Mouse (Mus musculus) midbrain, embryonic 11.5 days (tissue): ENCODE measurements around the gene H2afb3. TPM values are rescaled to one million over a fixed set of nuclear protein-coding genes. Genes with fewer than 3 reads are reported as not detected.
A peak's percentile ranks its signal among the peaks of the same experiment; 100 is the strongest.
"Not testable (repeated sequence)": the region's sequence is repeated elsewhere in the genome, so short reads cannot be mapped to it uniquely, and the experiment has no call there.

Experiments
- ATAC-seq: fragments of 200-750 bp; cut with Nextera tagmentation; 2 replicates; pipeline ENCODE4 v1.8.0; 2017; ENCODE audit warnings: moderate TSS enrichment, moderate library complexity; ENCODE audit not compliant: low FRiP score
- DNase-seq: peaks from one replicate; pipeline ENCODE4 v3.0.0; 2015; ENCODE audit warnings: low spot score; ENCODE audit errors: missing footprints
- H3K27ac ChIP-seq: fragments of 300-500 bp; sonication (generic); 2 replicates; pipeline ENCODE4 v1.5.1; 2014; ENCODE audit warnings: low read depth, low read length
- H3K27me3 ChIP-seq: fragments of 300-500 bp; sonication (generic); 2 replicates; pipeline ENCODE4 v1.6.1; 2014; ENCODE audit warnings: mild to moderate bottlenecking, low read length, moderate library complexity, mixed read lengths; ENCODE audit not compliant: control insufficient read depth, insufficient read depth
- H3K36me3 ChIP-seq: fragments of 300-500 bp; sonication (generic); 2 replicates; pipeline ENCODE4 v1.6.1; 2014; ENCODE audit warnings: mild to moderate bottlenecking, low read length, moderate library complexity, mixed read lengths; ENCODE audit not compliant: control insufficient read depth, insufficient read depth
- H3K4me1 ChIP-seq: fragments of 300-500 bp; sonication (generic); 2 replicates; pipeline ENCODE4 v1.6.1; 2014; ENCODE audit warnings: low read length; ENCODE audit not compliant: control insufficient read depth, insufficient read depth
- H3K4me2 ChIP-seq: fragments of 300-500 bp; sonication (generic); 2 replicates; pipeline ENCODE4 v1.6.1; 2014; ENCODE audit warnings: mild to moderate bottlenecking, moderate library complexity
- H3K4me3 ChIP-seq: fragments of 300-500 bp; sonication (generic); 2 replicates; pipeline ENCODE4 v1.5.1; 2014; ENCODE audit warnings: low read depth, low read length
- H3K9ac ChIP-seq: fragments of 300-500 bp; sonication (generic); 2 replicates; pipeline ENCODE4 v1.6.1; 2014; ENCODE audit warnings: low read length
- H3K9me3 ChIP-seq: fragments of 300-500 bp; sonication (generic); 2 replicates; pipeline ENCODE4 v1.6.1; 2016; ENCODE audit warnings: low read length; ENCODE audit not compliant: control insufficient read depth
- WGBS: fragments of 180-500 bp; shearing (Covaris S2); extraction: QIAGEN DNeasy Blood & Tissue Kit; methylation state at CpG from one replicate; pipeline ENCODE4 v1.1.7; 2014; 5-methylcytosine and 5-hydroxymethylcytosine counted together
- polyA plus RNA-seq: library from polyadenylated mRNA; unstranded; fragments of >200 nt; fragmentation: Nextera tagmentation; extraction: Ambion mirVana; gene quantifications from 2 replicates; pipeline ENCODE4 v1.2.1, GENCODE M21; 2014

H2afb3 gene
- polyA plus RNA-seq: not detected in 2 replicates

DNA sequence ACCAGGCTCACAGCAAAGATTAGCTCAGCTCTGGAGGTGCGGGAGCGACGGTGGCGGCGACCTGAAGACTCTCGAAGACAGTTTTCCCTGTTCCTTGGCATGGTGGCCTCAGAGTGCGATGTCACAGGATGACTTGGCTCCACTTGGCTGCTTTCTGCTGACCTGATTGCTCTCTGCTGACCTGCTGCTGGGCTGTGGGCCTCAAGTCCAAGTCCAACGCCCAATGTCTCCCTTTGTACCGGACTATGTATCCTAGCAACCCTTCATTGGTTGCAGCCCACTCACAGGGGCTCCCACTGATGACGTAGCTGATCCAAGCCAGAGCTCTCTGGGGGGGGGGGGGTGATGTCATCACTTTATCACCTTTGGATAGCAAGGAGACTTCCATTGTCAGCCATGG lies at the start of gene H2afb3:
H2afb3 (minus strand) TSS at position 101 of the 400 bp plus-strand sequence.
- 55% methylated on average over 1 of the region's 10 CpGs for WGBS
- H3K4me3 ChIP-seq: not testable (repeated sequence)

DNA sequence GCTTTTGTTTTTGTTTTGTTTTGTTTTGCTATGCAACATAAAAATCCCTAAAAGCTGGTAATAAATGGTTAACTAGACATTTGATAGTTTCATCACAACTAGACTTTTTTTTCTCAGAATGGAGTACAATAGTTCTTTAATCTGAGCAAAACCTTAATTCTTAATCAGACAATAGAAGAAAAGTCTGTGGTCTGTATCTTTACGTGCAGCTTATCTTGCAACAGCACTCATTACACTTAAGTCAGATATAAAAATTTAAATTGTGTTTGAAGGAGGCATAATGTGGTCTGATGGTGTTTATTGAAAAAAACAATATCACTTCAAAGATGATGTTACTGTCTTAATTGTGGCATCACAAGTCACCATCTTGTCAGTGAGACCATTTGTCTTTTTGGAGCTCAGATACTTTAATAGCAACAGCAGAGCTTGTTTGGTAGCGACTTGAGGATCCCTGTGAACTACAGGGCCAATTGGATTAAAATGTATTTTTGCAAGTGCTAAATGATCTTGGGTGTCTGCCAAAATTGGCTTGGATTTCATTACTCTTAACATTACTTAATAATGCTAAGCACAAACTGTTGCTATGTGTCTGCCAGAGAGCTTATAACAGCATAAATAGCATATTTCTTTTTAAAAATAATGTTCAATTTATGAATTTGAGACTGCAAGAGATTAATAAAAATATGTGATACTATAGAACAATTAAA lies 11.3 kb downstream of the H2afb3 start:
- ATAC-seq (no peak), DNase-seq (no peak)
- Histone ChIP-seq H3K27me3 (no peaks in the 10 kb centered on the region), H3K4me3 (no peak overlapping the region), H3K9ac (no peak overlapping the region), H3K4me2 (no peak overlapping the region), H3K36me3 (no peaks in the 10 kb centered on the region), H3K9me3 (no peaks in the 10 kb centered on the region), H3K4me1 (no peaks in the 10 kb centered on the region), H3K27ac (no peak overlapping the region)
- 64% methylated on average over 2 of the region's 2 CpGs for WGBS

More for the DNA sequence above, at the start of gene H2afb3:
- not testable (repeated sequence) for H3K27me3 ChIP-seq, H3K9ac ChIP-seq, H3K4me2 ChIP-seq, ATAC-seq, DNase-seq, H3K36me3 ChIP-seq, H3K9me3 ChIP-seq, H3K27ac ChIP-seq, H3K4me1 ChIP-seq

DNA sequence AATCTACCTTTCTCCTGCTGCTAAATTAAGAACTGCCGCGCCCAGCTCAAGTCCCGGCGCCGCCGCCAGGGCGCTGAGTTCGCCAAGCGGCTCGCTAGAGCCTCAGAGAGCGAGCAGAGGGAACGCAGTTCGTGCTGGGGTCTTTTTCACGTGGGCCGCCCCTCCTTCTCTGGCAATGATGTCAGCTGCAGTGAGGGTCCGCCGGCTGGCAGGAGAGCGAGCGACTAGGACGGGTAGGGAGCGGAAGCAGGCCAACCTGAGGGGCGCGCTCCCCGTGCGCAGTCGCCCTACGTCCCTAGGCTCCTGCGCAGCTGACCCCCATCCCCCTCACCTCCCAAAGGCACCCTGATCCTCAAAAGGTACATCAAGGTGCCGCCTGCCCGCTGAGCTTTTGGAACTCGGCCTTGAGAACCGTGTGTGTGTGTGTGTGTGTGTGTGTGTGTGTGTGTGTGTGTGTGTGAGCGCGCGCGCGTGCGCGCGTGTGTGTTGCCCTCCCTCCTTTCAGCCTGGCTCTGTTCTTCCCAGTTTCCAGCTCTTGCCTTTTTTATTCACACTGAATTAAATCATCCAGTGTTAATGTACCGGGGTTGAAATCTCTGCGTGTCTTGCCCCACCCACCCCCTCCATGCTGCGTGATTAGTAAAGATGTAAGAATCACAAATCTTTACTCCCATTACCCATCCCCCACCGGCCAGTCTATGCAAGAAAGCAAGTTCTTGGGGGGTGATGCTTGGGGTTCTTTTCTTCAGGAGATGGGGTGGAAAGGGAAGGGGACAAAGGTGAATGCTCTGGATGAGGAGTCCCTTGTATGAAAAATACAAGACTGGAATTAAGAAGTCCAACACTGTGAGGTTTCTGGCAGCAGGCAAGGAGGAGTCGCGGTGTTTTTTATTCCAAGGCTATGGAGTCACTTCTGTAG lies 19.8 kb downstream of the H2afb3 start:
- H3K27ac ChIP-seq: no peak overlapping the region
- no peaks in the 10 kb centered on the region for H3K4me1 ChIP-seq
- no peaks in the 10 kb centered on the region for H3K27me3 ChIP-seq
- no peaks in the 10 kb centered on the region for H3K36me3 ChIP-seq
- H3K9ac ChIP-seq: peak overlapping the region; percentile 48; the same call in 1 of the 2 replicates
- H3K9me3 ChIP-seq: no peaks in the 10 kb centered on the region
- H3K4me2 ChIP-seq: peak overlapping the region; percentile 67
- peak; percentile 89 for ATAC-seq
- H3K4me3 ChIP-seq: peak overlapping the region; percentile 39
- WGBS: 9% methylated on average over 28 of the region's 46 CpGs
- DNase-seq: peak; percentile 95

DNA sequence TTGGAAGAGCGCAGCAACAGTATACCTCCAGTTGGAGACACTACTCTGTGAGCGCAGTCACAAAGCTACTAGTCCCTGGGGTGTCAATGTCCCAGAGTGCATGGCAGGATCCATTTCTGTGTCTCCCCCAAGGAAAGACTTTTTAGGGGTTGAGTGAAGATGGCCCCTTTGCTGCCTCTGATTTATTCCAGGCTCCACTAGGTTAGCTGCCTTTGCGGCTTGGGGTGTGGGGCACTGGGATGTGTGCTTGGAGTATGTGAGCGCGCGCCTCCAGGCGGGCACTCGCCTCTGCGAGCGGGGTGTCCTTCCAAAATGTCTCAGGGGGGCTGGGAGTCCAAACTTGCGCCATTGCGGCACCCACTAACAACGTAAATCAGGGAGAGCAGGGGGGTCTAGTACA lies 21.2 kb downstream of the H2afb3 start:
- Histone ChIP-seq H3K9me3 (no peaks in the 10 kb centered on the region), H3K4me2 (peak overlapping the region; percentile 67), H3K27ac (no peak overlapping the region), H3K4me1 (no peaks in the 10 kb centered on the region), H3K36me3 (no peaks in the 10 kb centered on the region), H3K4me3 (peak overlapping the region; percentile 37), H3K9ac (no peak overlapping the region), H3K27me3 (no peaks in the 10 kb centered on the region)
- peak; percentile 86 for DNase-seq
- ATAC-seq: no peak
- WGBS: 12% methylated on average over 13 of the region's 13 CpGs

DNA sequence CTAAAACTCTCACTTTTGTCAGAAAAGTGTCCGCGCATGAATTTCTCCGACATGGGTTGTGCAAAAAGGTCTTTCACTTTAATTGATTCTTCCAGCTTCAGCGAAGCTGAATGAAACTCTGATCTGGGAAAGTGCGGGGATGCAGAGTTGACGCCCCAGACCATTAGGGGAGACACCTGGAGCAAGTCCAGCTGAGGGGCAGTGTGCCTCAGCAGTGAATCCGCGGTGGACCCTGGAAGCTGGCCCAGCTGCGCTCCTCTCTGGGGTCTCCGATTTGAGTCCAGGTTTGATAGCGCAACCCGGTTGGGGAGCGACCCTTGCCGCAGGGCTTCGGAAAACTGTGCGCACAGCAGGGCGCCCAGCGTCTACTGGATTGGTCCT lies 22.0 kb downstream of the H2afb3 start:
- Histone ChIP-seq H3K4me2 (peak overlapping the region; percentile 67), H3K4me1 (no peaks in the 10 kb centered on the region), H3K27me3 (no peaks in the 10 kb centered on the region), H3K9ac (no peak overlapping the region), H3K4me3 (peak overlapping the region; percentile 37), H3K36me3 (no peaks in the 10 kb centered on the region), H3K27ac (no peak overlapping the region), H3K9me3 (no peaks in the 10 kb centered on the region)
- ATAC-seq (no peak), DNase-seq (peak; percentile 90)
- 8% methylated on average over 13 of the region's 18 CpGs for WGBS

DNA sequence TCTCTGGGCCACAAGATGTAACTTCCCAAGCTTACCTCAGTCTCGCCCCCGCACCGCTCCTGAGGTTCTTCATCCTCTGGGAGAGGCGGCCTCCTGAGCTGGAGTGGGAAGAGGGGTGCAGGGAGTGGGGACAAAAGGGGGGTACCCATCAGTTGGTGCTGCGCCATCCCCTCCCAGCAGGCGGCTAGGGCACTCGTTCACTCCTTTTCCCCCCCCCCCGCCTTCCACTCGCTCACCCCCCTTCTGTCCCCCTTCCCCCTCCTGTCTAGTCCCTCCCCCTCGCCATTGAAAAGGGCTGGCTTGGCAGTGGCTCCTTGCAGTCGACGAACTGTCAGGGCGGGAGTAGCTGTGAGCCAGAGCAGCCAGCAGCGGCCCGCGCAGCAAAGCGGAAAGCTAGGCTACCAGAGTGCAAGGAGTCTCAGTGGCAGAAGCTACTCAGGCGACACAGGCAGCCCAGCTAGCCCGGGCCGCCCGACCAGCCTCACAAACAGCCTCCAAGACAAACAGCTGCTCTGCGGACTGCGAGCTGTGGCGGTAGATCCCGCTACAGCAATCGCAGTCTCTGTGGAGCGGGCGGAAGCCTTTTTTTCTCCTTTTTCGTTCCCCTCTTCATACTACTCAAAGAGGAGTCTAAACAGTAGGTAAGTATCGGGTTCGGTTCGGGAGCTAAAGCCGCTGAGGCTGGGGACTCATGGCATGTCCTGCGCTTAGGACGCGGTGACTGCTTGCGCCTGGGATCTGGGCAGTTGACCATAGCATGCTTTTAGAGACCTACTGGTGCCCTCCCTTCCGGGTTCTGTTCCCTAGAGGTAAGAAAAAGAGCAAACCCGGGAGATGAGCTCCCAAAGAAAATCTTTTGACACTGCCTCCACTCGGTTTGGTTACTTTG lies 22.6 kb downstream of the H2afb3 start, which contains the start of gene Pcdh11x:
Pcdh11x (plus strand) TSS at position 249 of the 889 bp plus-strand sequence.
- 14% methylated on average over 35 of the region's 40 CpGs for WGBS
- H3K4me3 ChIP-seq: peak within 1 kb of the TSS; percentile 37

DNA sequence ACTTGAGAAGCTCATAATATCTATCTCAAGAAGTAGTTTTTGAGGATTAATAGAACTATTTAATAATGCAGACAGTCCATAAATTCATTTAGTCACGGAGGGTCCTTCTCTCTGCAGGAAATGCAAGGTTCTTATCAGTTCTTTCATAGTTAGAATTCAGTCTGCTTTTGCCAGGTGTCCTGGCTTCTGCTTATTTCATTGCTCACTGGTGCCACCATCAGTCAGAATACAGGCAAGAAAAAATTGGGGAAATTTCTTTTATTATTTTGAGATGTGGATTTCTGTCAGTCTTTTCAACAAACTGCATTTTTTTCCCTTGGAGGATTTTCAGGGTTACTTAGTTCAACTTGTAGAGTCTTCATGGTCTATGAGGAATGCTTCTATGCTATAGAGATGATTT lies 25.4 kb downstream of the H2afb3 start:
- H3K27me3 ChIP-seq: no peaks in the 10 kb centered on the region
- H3K9ac ChIP-seq: no peak overlapping the region
- no peak overlapping the region for H3K4me3 ChIP-seq
- no peaks in the 10 kb centered on the region for H3K9me3 ChIP-seq
- no peaks in the 10 kb centered on the region for H3K36me3 ChIP-seq
- DNase-seq: no peak
- H3K4me2 ChIP-seq: no peak overlapping the region
- no peak overlapping the region for H3K27ac ChIP-seq
- no peak for ATAC-seq
- 22% methylated on average over 1 of the region's 1 CpGs for WGBS
- no peaks in the 10 kb centered on the region for H3K4me1 ChIP-seq

More for the DNA sequence above, 22.6 kb downstream of the H2afb3 start, which contains the start of gene Pcdh11x:
- Histone ChIP-seq H3K4me2 (peak within 1 kb of the TSS; percentile 67), H3K27me3 (no peaks in the 10 kb centered on the region), H3K4me1 (no peaks in the 10 kb centered on the region), H3K9me3 (no peaks in the 10 kb centered on the region), H3K9ac (peak within 1 kb of the TSS; percentile 49), H3K36me3 (no peaks in the 10 kb centered on the region), H3K27ac (no peak within 1 kb of the TSS)
- peak; percentile 92 for DNase-seq
- peak; percentile 82 for ATAC-seq

DNA sequence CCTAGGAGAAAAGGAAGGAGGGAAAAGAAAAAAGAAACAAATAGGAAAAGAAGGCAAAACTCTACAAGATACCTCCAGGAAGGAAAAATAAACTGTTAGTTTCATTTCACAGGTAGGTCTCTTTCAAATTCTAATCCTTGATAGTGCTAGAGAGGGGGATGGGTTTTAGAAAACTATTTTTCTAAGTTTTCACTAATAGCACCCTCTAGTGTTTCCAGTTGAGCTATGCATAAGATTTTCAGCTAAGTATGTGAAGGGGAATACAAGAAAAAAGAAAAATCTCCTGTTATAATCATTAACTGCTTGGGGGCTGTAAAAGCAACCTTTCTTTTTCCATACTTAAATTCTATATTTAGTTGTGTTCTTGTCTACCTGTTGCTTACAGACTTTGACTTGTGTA lies 27.4 kb downstream of the H2afb3 start:
- H3K9me3 ChIP-seq: no peaks in the 10 kb centered on the region
- ATAC-seq (no peak), DNase-seq (no peak)
- no peaks in the 10 kb centered on the region for H3K27me3 ChIP-seq
- no peak overlapping the region for H3K4me3 ChIP-seq
- H3K36me3 ChIP-seq: no peaks in the 10 kb centered on the region
- no peak overlapping the region for H3K4me2 ChIP-seq
- no peak overlapping the region for H3K27ac ChIP-seq
- H3K4me1 ChIP-seq: no peaks in the 10 kb centered on the region
- H3K9ac ChIP-seq: no peak overlapping the region
